Mouse (Mus musculus) large intestine, adult 2 months (tissue): ENCODE data around the gene Rnf185. TPM values are rescaled to one million over a fixed set of nuclear protein-coding genes. Genes with fewer than 3 reads are reported as not detected.

Experiments used
- DNase-seq: peaks from one replicate; pipeline ENCODE4 v3.0.0-alpha.2; 2012; ENCODE audit warnings: low read depth, low spot score
- WGBS: fragments of 180-500 bp; shearing (Covaris S2); methylation state at CpG from one replicate; pipeline ENCODE4 v1.1.7; 2018; 5-methylcytosine and 5-hydroxymethylcytosine counted together
- polyA plus RNA-seq: library from polyadenylated mRNA; depleted of rRNA; stranded (reverse); fragments of >200 nt; gene quantifications from 2 replicates; pipeline ENCODE4 v1.2.3, GENCODE M21; 2012

Rnf185 gene
- polyA plus RNA-seq, 1 experiment, result 34.3 TPM

DNA sequence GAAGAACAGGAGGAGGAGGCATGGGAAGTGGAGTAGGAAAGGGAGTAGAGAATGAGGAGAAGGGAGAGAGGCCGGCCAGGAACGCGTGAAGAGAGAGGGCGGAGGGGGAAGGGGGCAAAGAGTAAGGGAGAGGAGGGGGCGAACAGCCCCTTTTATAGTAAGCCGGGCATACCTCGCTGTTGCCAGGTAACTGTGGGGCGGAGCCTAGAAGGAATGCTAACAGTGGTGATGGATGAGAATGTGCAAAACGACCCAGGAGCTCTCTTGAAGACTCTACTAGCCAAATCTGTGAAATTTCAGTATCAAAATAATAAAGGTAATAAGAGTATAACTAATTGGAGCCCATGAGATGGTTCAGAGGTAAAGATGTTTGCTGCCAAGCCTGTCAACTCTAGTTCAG, 606 bp upstream of the Rnf185 start:
- WGBS, result under 1% methylated on average over 9 of the region's 9 CpGs
- no peak for DNase-seq

GRCm38 (mm10) chr11:3451701-3452163, 431 bp downstream of the Rnf185 start:
- no peak for DNase-seq
- WGBS, result under 1% methylated on average over 20 of the region's 20 CpGs

- WGBS, result 68% methylated on average over 8 of the region's 8 CpGs
- no peak for DNase-seq
Observed at GRCm38 (mm10) chr11:3444875-3445274, 7.3 kb downstream of the Rnf185 start.

DNA sequence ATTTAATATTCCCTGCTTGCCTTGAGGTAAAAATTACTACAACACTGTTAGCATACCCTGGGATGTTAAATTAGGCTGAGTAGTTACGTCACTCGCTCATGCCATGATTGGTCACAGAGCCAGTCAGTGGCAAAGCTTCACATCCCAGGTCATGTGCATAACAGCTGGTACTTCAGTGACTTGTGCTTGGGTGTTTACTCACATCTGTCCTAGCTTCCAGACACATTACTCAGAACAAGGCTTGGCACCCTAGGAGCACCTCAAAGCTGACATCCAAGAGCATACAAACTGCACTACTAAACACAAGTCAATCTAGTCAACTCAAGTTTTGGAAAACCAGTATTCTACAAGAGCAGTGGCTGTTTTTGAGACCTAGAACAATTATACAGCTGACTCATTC, 9.1 kb downstream of the Rnf185 start:
- DNase-seq, result no peak
- WGBS, result 91% methylated on average over 2 of the region's 2 CpGs

DNA sequence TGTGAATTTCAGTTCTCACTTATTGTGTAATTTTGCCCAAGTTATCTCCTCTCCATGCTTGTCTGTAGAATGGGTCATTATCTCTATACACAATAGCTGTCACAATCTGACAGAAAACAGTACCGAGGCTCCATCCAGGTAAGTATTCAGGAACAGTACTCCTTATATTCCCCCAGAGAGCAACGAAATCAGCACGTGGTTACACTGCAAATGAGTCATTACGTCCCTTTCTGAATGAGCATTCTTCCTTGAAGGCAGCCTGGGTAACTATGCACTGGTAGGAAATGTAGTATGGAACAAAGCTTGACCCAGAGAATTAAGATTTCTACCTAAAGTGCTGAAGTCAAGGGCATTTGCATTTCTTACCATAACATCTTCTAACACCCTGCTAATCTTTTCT, 9.5 kb downstream of the Rnf185 start:
- 74% methylated on average over 4 of the region's 4 CpGs for WGBS
- no peak for DNase-seq

DNA sequence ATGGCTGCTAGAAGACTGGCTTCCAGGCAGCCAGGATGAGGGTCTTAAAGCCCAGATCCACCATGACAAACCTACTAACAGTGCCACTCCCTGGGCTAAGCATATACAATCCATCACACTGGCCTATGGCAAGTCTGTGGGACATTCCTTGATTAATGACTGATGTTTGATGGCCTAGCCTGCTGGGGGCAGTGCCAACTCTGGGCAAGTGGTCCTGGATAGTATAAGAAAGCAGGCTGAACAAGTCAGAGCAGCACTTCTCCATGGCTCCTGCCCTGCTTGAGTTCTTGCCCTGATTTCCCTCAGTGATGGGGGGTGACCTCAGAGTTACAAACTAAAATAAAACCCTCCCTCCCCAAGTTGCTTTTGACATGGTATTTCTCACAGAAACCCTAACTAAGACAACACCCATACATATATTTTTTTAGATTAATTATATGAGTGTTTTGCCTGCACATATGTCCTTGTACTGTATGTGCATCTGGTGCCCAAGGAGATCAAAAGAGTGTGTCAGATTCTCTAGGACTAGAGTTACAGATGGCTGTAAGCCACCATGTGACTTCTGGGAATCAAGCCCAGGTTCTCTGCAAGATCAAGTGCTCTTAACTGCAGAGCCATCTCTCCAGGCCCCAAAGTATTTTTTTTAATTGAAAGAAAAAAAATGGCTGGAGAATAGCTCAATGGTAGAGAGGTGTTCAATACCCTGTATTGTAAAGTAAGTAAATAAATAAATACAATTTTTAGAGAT, 10.3 kb downstream of the Rnf185 start:
- no peak for DNase-seq

- no peak for DNase-seq
- 100% methylated on average over 1 of the region's 1 CpGs for WGBS
Observed at GRCm38 (mm10) chr11:3437621-3438020, 14.5 kb downstream of the Rnf185 start.

DNA sequence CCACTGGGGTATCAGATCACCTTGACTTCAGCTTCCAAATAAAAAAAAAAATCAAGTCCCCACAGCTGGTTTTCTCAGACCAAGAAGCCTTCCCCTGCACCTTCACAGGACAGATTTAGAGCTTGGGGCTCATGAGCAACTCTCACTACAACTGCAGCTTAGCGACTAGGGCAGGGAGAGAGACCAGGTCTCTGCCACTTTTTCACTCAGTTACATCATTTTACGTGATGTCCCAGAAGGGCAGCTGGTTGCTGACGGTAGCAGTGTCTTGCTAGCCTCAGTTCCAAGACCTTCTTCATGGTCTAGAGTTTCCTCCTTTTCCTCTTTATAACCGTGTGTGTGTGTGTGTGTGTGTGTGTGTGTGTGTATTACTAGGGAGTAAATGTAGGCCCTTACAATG, 18.4 kb downstream of the Rnf185 start:
- 71% methylated on average over 4 of the region's 4 CpGs for WGBS
- DNase-seq, result no peak

GRCm38 (mm10) chr11:3431976-3432603, 20.1 kb downstream of the Rnf185 start:
- DNase-seq, result no peak
- WGBS, result 90% methylated on average over 6 of the region's 6 CpGs

GRCm38 (mm10) chr11:3431515-3431914, 20.6 kb downstream of the Rnf185 start:
- 85% methylated on average over 3 of the region's 3 CpGs for WGBS
- no peak for DNase-seq

DNA sequence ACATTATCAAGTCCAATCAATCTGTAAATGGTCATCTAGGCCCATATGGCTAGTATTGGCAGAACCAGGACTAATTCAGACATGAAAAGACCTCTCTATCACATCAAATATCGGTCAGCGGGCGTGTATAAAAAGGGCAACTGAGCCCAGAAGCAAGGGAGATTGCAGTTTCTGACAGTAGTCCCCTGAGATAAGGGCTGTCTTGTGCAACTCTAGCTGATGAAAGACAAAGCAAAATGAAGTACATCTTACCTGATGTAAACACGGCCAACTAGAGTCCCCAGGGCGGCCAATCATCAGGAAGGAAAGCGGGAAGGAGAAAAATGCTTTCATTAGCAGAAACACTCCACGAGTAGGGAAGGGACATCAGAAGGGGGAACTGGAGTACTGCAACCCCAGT, 23.5 kb downstream of the Rnf185 start:
- 87% methylated on average over 7 of the region's 7 CpGs for WGBS

GRCm38 (mm10) chr11:3427697-3428230, 24.4 kb downstream of the Rnf185 start:
- 81% methylated on average over 3 of the region's 3 CpGs for WGBS
- DNase-seq, result no peak

More for the DNA sequence above, 23.5 kb downstream of the Rnf185 start:
- DNase-seq, result no peak

DNA sequence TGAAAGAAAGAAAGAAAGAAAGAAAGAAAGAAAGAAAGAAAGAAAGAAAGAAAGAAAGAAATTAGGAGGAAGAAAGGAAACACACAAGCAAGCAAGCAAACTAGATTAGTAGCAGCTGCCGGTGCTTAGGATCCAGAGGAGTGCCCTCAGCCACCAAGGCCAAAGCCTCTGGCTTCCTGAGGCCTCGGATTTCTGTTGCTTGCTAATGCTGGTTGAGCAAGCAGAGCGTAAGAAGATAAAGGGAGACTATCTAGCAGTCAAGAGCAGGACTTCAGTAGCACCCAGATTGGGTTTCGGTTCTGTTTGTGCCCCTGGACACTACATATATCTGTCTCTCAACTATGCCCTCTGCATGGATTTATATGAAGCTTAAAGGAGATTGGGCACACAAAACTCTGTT, 29.9 kb downstream of the Rnf185 start:
- 91% methylated on average over 4 of the region's 4 CpGs for WGBS
- DNase-seq, result no peak

DNA sequence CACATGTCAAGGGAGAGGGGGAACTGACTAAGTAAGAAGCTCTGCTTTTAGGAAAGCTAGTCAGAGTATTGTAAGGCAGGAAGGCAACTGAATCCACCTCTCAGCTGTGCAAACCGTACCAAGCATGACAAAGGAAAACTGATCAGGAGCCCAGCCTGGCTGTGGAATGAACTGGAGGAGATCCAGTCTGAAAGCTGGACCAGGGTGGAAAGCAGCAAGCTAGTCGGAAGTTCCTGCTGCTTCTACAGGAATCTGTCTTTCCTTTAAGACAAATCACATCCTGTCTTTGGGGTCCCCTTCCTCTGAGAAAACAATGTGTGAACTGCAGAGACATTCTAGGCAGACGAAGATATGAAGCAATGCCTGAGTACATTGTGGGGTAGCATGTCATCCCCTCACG, 33.4 kb downstream of the Rnf185 start:
- 79% methylated on average over 4 of the region's 4 CpGs for WGBS
- DNase-seq, result no peak

DNA sequence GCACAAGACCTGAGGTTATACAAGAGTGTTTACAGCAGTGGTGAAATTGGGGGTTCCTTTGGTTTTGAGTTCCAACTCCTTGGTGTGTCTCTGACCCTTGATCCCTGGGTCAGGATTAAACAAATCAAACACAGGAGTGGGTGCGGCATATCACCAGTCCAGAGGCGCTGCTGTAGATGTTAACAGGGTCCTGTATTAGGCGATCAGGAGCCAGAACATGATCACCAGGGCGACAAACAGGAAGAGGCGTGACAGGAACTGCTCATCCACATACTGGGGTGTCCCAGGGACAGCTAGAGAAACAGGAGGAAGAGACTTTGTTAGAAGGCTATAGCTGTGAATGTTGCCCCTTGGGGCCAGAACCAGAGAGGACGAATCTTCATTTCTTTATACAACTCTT, 34.4 kb downstream of the Rnf185 start:
- DNase-seq, result no peak
- 35% methylated on average over 6 of the region's 6 CpGs for WGBS

DNA sequence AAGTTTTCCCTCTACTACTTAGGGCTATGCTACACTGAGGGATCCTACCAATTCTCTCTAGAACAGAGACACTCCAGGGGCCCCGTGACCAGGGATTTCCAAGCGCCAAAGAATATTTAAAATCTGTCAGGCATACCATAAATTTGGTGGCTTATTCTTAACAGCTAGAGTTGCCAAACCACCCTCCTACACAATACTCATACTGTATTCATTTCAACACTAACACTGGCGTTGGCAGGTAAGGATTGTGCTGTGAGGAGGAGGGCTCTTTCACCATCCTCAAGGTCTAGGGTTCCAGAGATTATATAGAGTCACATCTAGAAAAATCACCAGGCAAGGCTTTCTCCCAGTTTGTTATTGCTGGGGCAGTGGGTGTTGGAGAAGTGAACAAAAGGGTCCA, 35.8 kb downstream of the Rnf185 start:
- no peak for DNase-seq
- WGBS, result 96% methylated on average over 3 of the region's 3 CpGs

DNA sequence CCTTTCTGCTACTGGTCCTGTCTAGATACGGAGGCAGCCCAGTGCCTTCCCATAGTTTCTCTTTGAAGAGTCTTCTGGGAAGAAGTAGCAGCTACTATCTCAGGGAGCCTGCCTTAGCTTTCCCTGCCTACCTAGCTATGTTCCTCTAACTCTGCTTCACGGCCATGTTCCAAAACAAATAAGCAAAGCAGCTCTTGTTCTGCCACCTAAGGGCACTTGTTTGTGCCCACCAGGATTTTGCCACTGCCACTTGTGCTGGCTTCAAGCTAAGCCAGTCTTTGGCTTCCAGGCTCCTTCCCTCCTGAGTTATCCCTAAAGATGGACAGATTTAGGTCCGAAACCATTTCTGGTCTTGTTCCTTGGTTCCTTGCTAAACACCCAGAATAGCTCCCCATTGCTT, 40.1 kb downstream of the Rnf185 start:
- no peak for DNase-seq
- WGBS, result 82% methylated on average over 3 of the region's 3 CpGs

DNA sequence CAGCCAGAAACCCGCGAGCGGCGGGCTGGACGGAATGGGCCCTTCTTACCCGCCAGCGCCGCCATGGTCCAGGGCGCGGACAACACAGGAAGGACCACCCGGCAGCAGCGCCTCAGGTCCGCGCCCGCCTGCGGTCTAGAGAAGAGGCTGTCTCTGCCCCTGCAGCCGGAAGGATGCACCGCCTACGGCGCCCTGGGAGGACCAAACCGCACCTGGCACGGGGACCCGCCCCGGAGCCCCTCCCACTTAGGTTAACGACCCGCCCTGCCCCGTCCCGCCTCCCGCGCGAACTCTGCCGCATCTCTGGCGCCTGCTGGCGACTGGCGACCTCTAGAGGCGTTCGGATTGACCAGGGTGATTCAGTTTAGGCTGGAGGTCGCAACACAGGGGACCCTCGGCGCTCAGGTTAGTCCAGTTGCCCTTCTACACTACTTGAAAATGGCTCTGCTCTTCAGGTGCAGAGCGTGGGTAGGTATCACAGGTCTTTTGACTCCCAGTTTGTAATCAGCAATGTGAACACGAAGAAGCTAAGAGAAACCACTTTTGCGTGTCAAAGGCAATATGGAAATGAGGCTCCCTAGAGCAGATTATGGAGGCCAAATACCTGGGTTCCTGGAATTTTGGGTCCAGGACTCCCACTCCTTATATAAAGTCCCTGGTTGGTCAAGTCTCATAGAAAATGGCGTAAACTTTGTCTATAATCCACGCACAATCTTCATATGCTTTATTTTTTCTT, 43.0 kb downstream of the Rnf185 start, which contains the start of gene Limk2:
Gene Limk2 (minus strand): TSS at position 193 of the 736 bp plus-strand sequence.
- WGBS, result 2% methylated on average over 45 of the region's 45 CpGs
- no peak for DNase-seq

- DNase-seq, result no peak
- WGBS, result 1% methylated on average over 34 of the region's 34 CpGs
Observed at GRCm38 (mm10) chr11:3408131-3408996, 43.8 kb downstream of the Rnf185 start.
